Mouse (Mus musculus) hindbrain, embryonic 16.5 days (tissue): Measurements from ENCODE around the gene Vipr1. TPM values are rescaled to one million over a fixed set of nuclear protein-coding genes. Genes with fewer than 3 reads are reported as not detected.

Source experiments
- ATAC-seq: fragments of 200-750 bp; cut with Nextera tagmentation; 2 replicates; pipeline ENCODE4 v1.8.0; 2017; ENCODE audit warnings: moderate TSS enrichment, moderate library complexity
- H3K27ac ChIP-seq: fragments of 300-500 bp; sonication (generic); 2 replicates; pipeline ENCODE4 v1.5.1; 2014; ENCODE audit warnings: low read depth, mild to moderate bottlenecking, control low read depth, low read length, moderate library complexity
- H3K27me3 ChIP-seq: fragments of 300-500 bp; sonication (generic); replicated peaks from 2 replicates; pipeline ENCODE4 v1.6.1; 2014; ENCODE audit warnings: low read length; ENCODE audit not compliant: control insufficient read depth, insufficient read depth
- H3K36me3 ChIP-seq: fragments of 300-500 bp; sonication (generic); 2 replicates; pipeline ENCODE4 v1.6.1; 2014; ENCODE audit warnings: mild to moderate bottlenecking, low read length, moderate library complexity, mixed read lengths; ENCODE audit not compliant: control insufficient read depth, insufficient read depth
- H3K4me1 ChIP-seq: fragments of 300-500 bp; sonication (generic); 2 replicates; pipeline ENCODE4 v1.6.1; 2014; ENCODE audit warnings: low read depth, low read length; ENCODE audit not compliant: control insufficient read depth, insufficient read depth
- H3K4me2 ChIP-seq: fragments of 300-500 bp; sonication (generic); 2 replicates; pipeline ENCODE4 v1.6.1; 2014; ENCODE audit warnings: mild to moderate bottlenecking, low read length, control low read depth, moderate library complexity
- H3K4me3 ChIP-seq: fragments of 300-500 bp; sonication (generic); 2 replicates; pipeline ENCODE4 v1.5.1; 2014; ENCODE audit warnings: mild to moderate bottlenecking, low read length, control low read depth, moderate library complexity
- H3K9ac ChIP-seq: fragments of 300-500 bp; sonication (generic); 2 replicates; pipeline ENCODE4 v1.6.1; 2014; ENCODE audit warnings: low read depth, mild to moderate bottlenecking, control low read depth, low read length, moderate library complexity
- H3K9me3 ChIP-seq: fragments of 300-500 bp; sonication (generic); 2 replicates; pipeline ENCODE4 v1.6.1; 2014; ENCODE audit warnings: mild to moderate bottlenecking, low read length, moderate library complexity; ENCODE audit not compliant: control insufficient read depth
- WGBS: fragments of 180-500 bp; shearing (Covaris S2); extraction: QIAGEN DNeasy Blood & Tissue Kit; methylation state at CpG from one replicate; pipeline ENCODE4 v1.1.7; 2014; 5-methylcytosine and 5-hydroxymethylcytosine counted together
- polyA plus RNA-seq: library from polyadenylated mRNA; unstranded; fragments of >200 nt; fragmentation: Nextera tagmentation; extraction: Ambion mirVana; gene quantifications from 2 replicates; pipeline ENCODE4 v1.2.1, GENCODE M21; 2015

Gene Vipr1
- polyA plus RNA-seq, 1 experiment from 2014 or later, result 0.49 TPM

GRCm38 (mm10) chr9:121704261-121704645 lies 61.7 kb downstream of the Vipr1 start:
- Histone ChIP-seq H3K36me3 (no peaks in the 10 kb centered on the region), H3K4me2 (peak overlapping the region; percentile 88), H3K27me3 (no peaks in the 10 kb centered on the region), H3K9me3 (no peaks in the 10 kb centered on the region), H3K9ac (peak overlapping the region; percentile 86), H3K4me3 (peak overlapping the region; percentile 72), H3K4me1 (peaks cover 22% of the 10 kb centered on the region), H3K27ac (no peak overlapping the region)
- ATAC-seq, result no peak
- 40% methylated on average over 11 of the region's 11 CpGs for WGBS

DNA sequence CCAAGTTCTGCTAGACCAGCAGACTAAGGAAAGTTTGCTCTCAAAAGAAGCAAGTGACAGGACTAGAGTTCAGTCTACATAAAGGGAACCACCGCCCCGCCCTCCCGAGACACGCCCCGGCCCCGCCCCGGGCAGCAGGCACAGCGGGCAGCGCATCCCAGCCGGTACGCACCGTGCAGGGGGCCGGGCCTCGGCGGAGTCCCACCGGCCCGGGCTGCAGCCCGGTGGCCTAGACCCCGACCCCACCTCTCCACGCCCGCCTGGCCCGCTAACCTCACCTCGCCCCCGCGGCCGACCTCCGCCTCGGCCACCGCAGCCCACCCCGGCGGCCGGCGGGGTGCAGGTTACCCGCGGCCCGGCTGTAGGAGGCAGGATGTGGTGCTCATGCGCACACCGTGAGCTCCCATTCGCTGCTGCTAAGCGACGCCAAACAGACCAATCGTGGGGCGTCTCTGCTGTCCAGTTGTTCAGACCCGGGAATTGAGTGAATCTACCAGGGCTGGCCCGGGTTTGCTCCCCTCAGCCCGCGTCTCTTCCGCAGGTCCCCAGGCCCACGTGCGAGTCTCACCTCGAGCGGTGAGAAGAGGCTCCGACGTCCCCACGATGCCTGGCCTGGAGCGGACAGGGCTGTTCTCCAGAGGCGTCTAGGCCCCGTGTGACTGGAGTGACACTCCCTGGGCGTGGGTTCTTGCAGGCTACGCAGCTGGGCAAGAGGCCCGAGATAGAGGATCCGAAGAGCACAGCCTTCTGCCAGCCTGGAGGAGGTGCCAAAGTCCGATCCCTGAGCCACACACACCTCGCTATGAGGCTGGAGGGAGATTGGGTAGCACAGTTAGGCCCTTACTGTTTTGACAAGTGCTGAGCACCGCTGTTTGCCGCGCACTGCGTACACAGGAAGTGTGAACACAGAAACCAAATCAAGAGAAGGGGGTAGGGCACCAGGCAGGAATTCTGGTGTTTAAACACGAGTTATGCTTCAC lies 62.4 kb downstream of the Vipr1 start, which contains the start of gene Sec22c:
Gene Sec22c (minus strand): TSS at position 845 of the 980 bp plus-strand sequence.
- H3K36me3 ChIP-seq, result no peaks in the 10 kb centered on the region
- H3K4me3 ChIP-seq, result peak within 1 kb of the TSS; percentile 72
- H3K4me2 ChIP-seq, result peak within 1 kb of the TSS; percentile 88
- peak; percentile 97 for ATAC-seq
- no peaks in the 10 kb centered on the region for H3K9me3 ChIP-seq
- H3K9ac ChIP-seq, result peak within 1 kb of the TSS; percentile 86
- H3K27ac ChIP-seq, result peak within 1 kb of the TSS; percentile 68
- H3K4me1 ChIP-seq, result peaks cover 25% of the 10 kb centered on the region
- under 1% methylated on average over 66 of the region's 69 CpGs for WGBS
- H3K27me3 ChIP-seq, result no peaks in the 10 kb centered on the region

DNA sequence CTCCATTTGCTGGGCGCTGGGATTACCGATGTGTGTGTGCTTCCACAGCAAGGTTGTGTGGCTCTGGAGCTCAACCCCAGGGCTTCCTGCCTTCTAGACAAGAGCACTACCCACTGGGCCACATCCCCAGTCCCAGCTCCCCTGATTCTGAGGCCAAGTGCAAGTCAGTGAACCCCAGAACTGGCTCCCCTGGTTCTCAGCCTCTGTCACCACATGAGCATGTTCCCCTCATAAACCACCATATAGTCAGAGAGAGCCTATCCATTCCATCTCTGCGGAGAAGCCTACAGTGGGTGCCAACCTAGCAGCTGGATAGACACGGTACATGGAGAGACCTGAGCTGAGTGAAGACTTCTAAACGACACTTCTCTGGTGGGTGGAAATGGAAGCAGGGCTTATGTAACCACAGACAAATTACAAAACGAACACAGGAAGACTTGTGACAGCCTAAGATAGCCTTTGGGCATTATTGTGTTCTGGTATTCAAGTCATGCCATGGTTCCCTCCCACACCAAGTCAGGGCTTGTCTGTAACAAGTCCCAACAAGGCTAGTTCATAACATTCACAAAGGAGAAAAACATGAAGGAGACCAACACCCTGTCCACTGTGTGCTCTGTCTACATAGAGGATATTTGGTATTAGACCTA lies 63.6 kb downstream of the Vipr1 start:
- Histone ChIP-seq H3K4me1 (peaks cover 27% of the 10 kb centered on the region), H3K4me3 (no peak overlapping the region), H3K36me3 (no peaks in the 10 kb centered on the region), H3K9me3 (no peaks in the 10 kb centered on the region), H3K27ac (no peak overlapping the region), H3K4me2 (no peak overlapping the region), H3K27me3 (no peaks in the 10 kb centered on the region), H3K9ac (no peak overlapping the region)
- WGBS, result 81% methylated on average over 6 of the region's 6 CpGs
- no peak for ATAC-seq

GRCm38 (mm10) chr9:121707801-121708200 lies 65.3 kb downstream of the Vipr1 start:
- 64% methylated on average over 6 of the region's 6 CpGs for WGBS
- ATAC-seq, result no peak

GRCm38 (mm10) chr9:121708506-121709486 lies 66.3 kb downstream of the Vipr1 start:
- whole genome bisulfite sequencing, result 76% methylated on average over 7 of the region's 7 CpGs
- no peak overlapping the region for H3K27ac ChIP-seq

More at GRCm38 (mm10) chr9:121707801-121708200, 65.3 kb downstream of the Vipr1 start:
- Histone ChIP-seq H3K36me3 (no peaks in the 10 kb centered on the region; the same call in none of the 2 replicates), H3K4me1 (peaks cover 33% of the 10 kb centered on the region), H3K4me2 (no peak overlapping the region), H3K27me3 (no peaks in the 10 kb centered on the region), H3K9ac (no peak overlapping the region), H3K4me3 (no peak overlapping the region), H3K9me3 (no peaks in the 10 kb centered on the region), H3K27ac (no peak overlapping the region)

DNA sequence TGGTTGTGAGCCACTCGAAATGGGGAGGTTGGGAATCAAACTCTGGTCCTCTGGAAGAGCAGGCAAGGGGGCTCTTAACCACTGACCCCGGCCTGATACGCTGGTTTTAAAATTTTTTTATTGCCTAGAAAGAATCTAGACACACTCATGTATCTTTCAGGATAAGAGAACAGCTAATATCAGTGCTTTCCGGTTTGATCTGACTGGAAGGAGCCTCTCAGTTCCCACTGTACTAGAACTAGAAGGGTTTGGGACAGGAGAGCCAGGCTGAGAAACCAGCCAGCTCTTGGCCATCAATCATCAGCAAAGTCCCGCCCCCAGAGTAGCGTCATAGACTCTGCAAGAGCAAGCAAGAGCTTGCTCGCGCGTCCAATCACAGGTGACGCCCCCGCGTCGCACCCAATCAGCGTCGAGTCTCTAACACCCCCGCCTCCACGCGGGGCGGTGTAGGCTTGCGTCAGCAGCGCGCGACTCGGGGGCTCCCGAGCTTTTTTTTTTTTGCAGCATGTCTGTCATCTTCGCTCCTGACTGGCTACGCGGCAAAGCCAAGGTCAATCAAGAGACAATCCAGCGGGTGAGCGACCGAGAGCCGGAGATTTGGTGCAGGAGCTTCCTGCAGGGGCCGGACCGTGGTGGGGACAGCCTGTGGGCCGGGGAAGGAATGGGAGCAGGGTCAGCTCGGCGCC lies 67.5 kb downstream of the Vipr1 start, which contains the start of gene Ss18l2:
Gene Ss18l2 (plus strand): TSS at position 432 of the 686 bp plus-strand sequence.
- peak within 1 kb of the TSS; percentile 95 for H3K27ac ChIP-seq
- no peaks in the 10 kb centered on the region for H3K27me3 ChIP-seq
- peak; percentile 97 for ATAC-seq
- WGBS, result 5% methylated on average over 37 of the region's 37 CpGs
- peak within 1 kb of the TSS; percentile 91 for H3K9ac ChIP-seq
- H3K36me3 ChIP-seq, result peaks cover 7% of the 10 kb centered on the region
- H3K4me1 ChIP-seq, result peaks cover 21% of the 10 kb centered on the region
- peak within 1 kb of the TSS; percentile 82 for H3K4me2 ChIP-seq
- peak within 1 kb of the TSS; percentile 93 for H3K4me3 ChIP-seq
- no peaks in the 10 kb centered on the region for H3K9me3 ChIP-seq

More at GRCm38 (mm10) chr9:121708506-121709486, 66.3 kb downstream of the Vipr1 start:
- H3K4me3 ChIP-seq, result no peak overlapping the region
- no peaks in the 10 kb centered on the region for H3K9me3 ChIP-seq
- H3K4me2 ChIP-seq, result no peak overlapping the region
- no peak overlapping the region for H3K9ac ChIP-seq
- H3K36me3 ChIP-seq, result peaks cover 7% of the 10 kb centered on the region
- H3K27me3 ChIP-seq, result no peaks in the 10 kb centered on the region
- ATAC-seq, result no peak
- H3K4me1 ChIP-seq, result peaks cover 26% of the 10 kb centered on the region

DNA sequence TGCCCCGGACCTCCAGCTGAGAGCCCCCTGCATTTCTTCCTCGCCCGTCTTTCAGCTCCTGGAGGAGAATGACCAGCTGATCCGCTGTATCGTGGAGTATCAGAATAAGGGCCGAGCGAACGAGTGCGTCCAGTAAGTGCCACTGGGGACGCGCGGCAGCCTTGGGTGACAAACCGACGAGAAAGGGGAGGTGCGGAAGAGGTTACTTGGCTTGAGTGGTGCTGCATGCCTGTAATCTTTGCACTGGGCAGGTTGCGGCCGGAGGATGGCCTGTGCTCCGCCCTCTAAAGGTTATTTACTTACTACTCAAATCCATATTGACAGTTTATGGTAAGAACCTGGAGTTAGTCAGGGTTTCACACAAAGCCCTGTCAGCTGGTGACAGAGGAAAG lies 68.1 kb downstream of the Vipr1 start:
- peak overlapping the region; percentile 91 for H3K9ac ChIP-seq
- H3K4me3 ChIP-seq, result peak overlapping the region; percentile 93
- 2% methylated on average over 18 of the region's 18 CpGs for WGBS
- ATAC-seq, result no peak
- H3K9me3 ChIP-seq, result no peaks in the 10 kb centered on the region
- no peaks in the 10 kb centered on the region for H3K27me3 ChIP-seq
- H3K4me1 ChIP-seq, result peaks cover 16% of the 10 kb centered on the region
- peak overlapping the region; percentile 95 for H3K27ac ChIP-seq
- H3K4me2 ChIP-seq, result peak overlapping the region; percentile 82
- H3K36me3 ChIP-seq, result peaks cover 7% of the 10 kb centered on the region

GRCm38 (mm10) chr9:121717048-121717447 lies 74.5 kb downstream of the Vipr1 start:
- no peak for ATAC-seq
- Histone ChIP-seq H3K4me3 (no peak overlapping the region), H3K4me1 (peaks cover 8% of the 10 kb centered on the region), H3K36me3 (peaks cover 7% of the 10 kb centered on the region), H3K9ac (no peak overlapping the region), H3K4me2 (no peak overlapping the region), H3K27ac (no peak overlapping the region), H3K9me3 (no peaks in the 10 kb centered on the region), H3K27me3 (no peaks in the 10 kb centered on the region)
- WGBS, result 89% methylated on average over 2 of the region's 2 CpGs
